17 mouse cellular contexts compared by ENCODE assay signal in the genomic region with DNA sequence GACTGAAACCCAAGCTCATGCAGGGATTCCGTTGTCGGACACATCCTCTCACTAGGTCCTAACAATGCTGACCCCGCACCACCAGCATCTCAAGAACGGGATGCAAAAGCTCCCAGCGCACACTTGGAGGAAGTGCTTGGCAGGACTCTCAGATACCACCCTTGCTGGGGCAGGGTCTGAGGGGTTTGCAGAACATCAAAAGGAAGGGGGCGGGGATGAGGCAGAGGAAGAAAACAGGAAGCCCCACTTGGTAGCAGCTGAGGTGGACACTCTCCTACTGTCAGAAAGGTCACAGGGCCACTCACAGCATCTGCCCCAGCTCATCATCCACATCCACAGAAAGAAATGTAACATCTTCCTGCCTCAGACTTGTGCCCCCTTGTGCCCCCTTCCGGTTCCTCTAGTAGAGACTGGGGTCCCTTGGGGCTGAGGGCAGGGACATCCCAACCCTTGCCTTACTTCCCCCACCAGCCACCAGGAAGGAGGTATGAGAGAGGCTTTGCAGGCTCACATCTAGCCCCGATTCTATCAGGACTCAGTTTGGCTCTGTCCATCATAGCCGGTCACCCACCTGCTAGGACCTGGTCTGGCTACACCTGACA. TPM values are rescaled to one million over a fixed set of nuclear protein-coding genes. Genes with fewer than 3 reads are reported as not detected.
DNase-seq lines count a peak whose midpoint lies in the region; ATAC-seq and TF ChIP-seq lines count a peak whose summit lies in the region.
"Had no signal": no experiment of that assay in that cellular context is flagged by ENCODE, and none has a peak within 500 bp of the region (broad histone marks: within the 10 kb centered on the region; RNA-seq: fewer than 3 reads in every experiment).

No protein-coding gene starts in this region.

- H3K9me3 ChIP-seq in kidney, embryonic 16.5 days (ENCODE audit: low read length) = no peaks in the 10 kb centered on the region
- no peaks in the 10 kb centered on the region for H3K9me3 ChIP-seq in lung, embryonic 15.5 days
- no peaks in the 10 kb centered on the region for H3K9me3 ChIP-seq in lung, postnatal 0 days (ENCODE audit: low read length)
- H3K9me3 ChIP-seq: embryonic facial prominence, embryonic 12.5 days; hindbrain, embryonic 12.5 days; megakaryocyte, embryonic 14.5 days; neural tube, embryonic 12.5 days had no signal

- no peak overlapping the region for H3K4me2 ChIP-seq in kidney, embryonic 16.5 days (replicated peaks; ENCODE audit: low read depth, low read length)
- no peak overlapping the region for H3K4me2 ChIP-seq in lung, embryonic 15.5 days
- no peak overlapping the region for H3K4me2 ChIP-seq in lung, postnatal 0 days (replicated peaks; ENCODE audit: low read depth, low read length)
- H3K4me2 ChIP-seq: embryonic facial prominence, embryonic 12.5 days; hindbrain, embryonic 12.5 days; neural tube, embryonic 12.5 days had no signal

- DNase-seq in kidney, adult 2 months = peak; percentile 67
- DNase-seq in lung, postnatal 0 days (ENCODE audit: low spot score) = no peak
- peak; percentile 74 for DNase-seq in splenic B cell, adult 2 months (ENCODE audit: low read depth, low spot score)
- no peak for DNase-seq in adrenal gland, postnatal 14 days
- DNase-seq: cerebellum, postnatal 36 days; gastrocnemius, postnatal 25 days; lung, adult 2 months; thymus, adult 2 months had no signal

- H3K27ac ChIP-seq in kidney, adult 2 months (ENCODE audit: insufficient read depth, low read depth, low read length) = peak overlapping the region; percentile 14; the same call in 1 of the 2 replicates
- no peak overlapping the region for H3K27ac ChIP-seq in kidney, embryonic 16.5 days (ENCODE audit: low read length)
- H3K27ac ChIP-seq in lung, embryonic 15.5 days = 0 out of 2 replicates have a peak overlapping the region, but pooled peaks have one; percentile 11
- no peak overlapping the region for H3K27ac ChIP-seq in lung, postnatal 0 days (ENCODE audit: low read length)
- 0 out of 2 replicates have a peak overlapping the region, but pooled peaks have one; percentile 12 for H3K27ac ChIP-seq in cortical plate, adult 2 months (ENCODE audit: insufficient read depth, low read length)
- H3K27ac ChIP-seq: embryonic facial prominence, embryonic 12.5 days; hindbrain, embryonic 12.5 days; neural tube, embryonic 12.5 days had no signal

- peaks cover 57% of the 10 kb centered on the region for H3K4me1 ChIP-seq in kidney, adult 2 months (ENCODE audit: control insufficient read depth, insufficient read depth, low read length)
- peaks cover 64% of the 10 kb centered on the region for H3K4me1 ChIP-seq in kidney, embryonic 16.5 days (ENCODE audit: insufficient read depth, low read length)
- peaks cover 43% of the 10 kb centered on the region for H3K4me1 ChIP-seq in lung, embryonic 15.5 days
- H3K4me1 ChIP-seq in lung, postnatal 0 days (ENCODE audit: insufficient read depth, low read depth, low read length) = peaks cover 36% of the 10 kb centered on the region
- H3K4me1 ChIP-seq in cortical plate, adult 2 months (ENCODE audit: control insufficient read depth, insufficient read depth, low read length) = peaks cover 12% of the 10 kb centered on the region

- H3K27me3 ChIP-seq in kidney, adult 2 months (replicated peaks; ENCODE audit: control insufficient read depth, insufficient read depth, low read length) = no peaks in the 10 kb centered on the region
- H3K27me3 ChIP-seq in kidney, embryonic 16.5 days (ENCODE audit: insufficient read depth, low read length) = no peaks in the 10 kb centered on the region
- peaks cover 91% of the 10 kb centered on the region for H3K27me3 ChIP-seq in lung, embryonic 15.5 days
- peaks cover 52% of the 10 kb centered on the region for H3K27me3 ChIP-seq in lung, postnatal 0 days (replicated peaks; ENCODE audit: insufficient read depth, low read length)
- H3K27me3 ChIP-seq in splenic B cell, adult 2 months (ENCODE audit: control insufficient read depth, insufficient read depth, low read length, poor library complexity, severe bottlenecking) = no peaks in the 10 kb centered on the region
- H3K27me3 ChIP-seq: embryonic facial prominence, embryonic 12.5 days; hindbrain, embryonic 12.5 days; neural tube, embryonic 12.5 days had no signal

- H3K36me3 ChIP-seq in kidney, adult 2 months (ENCODE audit: control insufficient read depth, insufficient read depth, low read length) = no peaks in the 10 kb centered on the region; the same call in 1 of the 2 replicates
- H3K36me3 ChIP-seq in kidney, embryonic 16.5 days (ENCODE audit: insufficient read depth, low read length) = no peaks in the 10 kb centered on the region; the same call in 1 of the 2 replicates
- H3K36me3 ChIP-seq in lung, embryonic 15.5 days = no peaks in the 10 kb centered on the region
- no peaks in the 10 kb centered on the region for H3K36me3 ChIP-seq in lung, postnatal 0 days (ENCODE audit: insufficient read depth, low read length)
- H3K36me3 ChIP-seq in splenic B cell, adult 2 months (ENCODE audit: control insufficient read depth, insufficient read depth, low read length, poor library complexity, severe bottlenecking) = peaks cover 29% of the 10 kb centered on the region

- TF ChIP-seq POLR2A in kidney, adult 2 months (IDR thresholded peaks at IDR 0.05; ENCODE audit: low read depth, low read length) = no peak
- no peak for TF ChIP-seq POLR2A in cortical plate, adult 2 months (IDR thresholded peaks at IDR 0.05; ENCODE audit: extremely low read depth, insufficient read depth, low read length)

- TF ChIP-seq CTCF in kidney, adult 2 months (conservative IDR thresholded peaks at IDR 0.05; ENCODE audit: insufficient read depth, insufficient read length, low read depth, low read length) = no peak
- TF ChIP-seq CTCF in lung, postnatal 0 days (IDR thresholded peaks at IDR 0.05) = no peak
- no peak for TF ChIP-seq CTCF in cortical plate, adult 2 months (IDR thresholded peaks at IDR 0.05; ENCODE audit: extremely low read depth, insufficient read depth, low read length)

- TF ChIP-seq EP300 in lung, postnatal 0 days (IDR thresholded peaks at IDR 0.05) = no peak

- no peak for ATAC-seq in kidney, embryonic 16.5 days (ENCODE audit: low FRiP score, low TSS enrichment)
- no peak for ATAC-seq in lung, embryonic 15.5 days (ENCODE audit: borderline replicate concordance, extremely low read depth, low FRiP score, low TSS enrichment)
- no peak for ATAC-seq in lung, postnatal 0 days
- ATAC-seq: CD4-positive, CD25-positive, alpha-beta regulatory T cell, adult 4 months; intestine, embryonic 16.5 days had no signal

- 82% methylated on average over 9 of the region's 9 CpGs for WGBS in kidney, adult 2 months
- 74% methylated on average over 9 of the region's 9 CpGs for WGBS in kidney, embryonic 16.5 days
- WGBS in lung, embryonic 15.5 days = 76% methylated on average over 9 of the region's 9 CpGs
- 65% methylated on average over 9 of the region's 9 CpGs for WGBS in lung, postnatal 0 days

- H3K4me3 ChIP-seq in kidney, adult 2 months (ENCODE audit: insufficient read depth, low read depth, low read length) = no peak overlapping the region
- H3K4me3 ChIP-seq in kidney, embryonic 16.5 days (ENCODE audit: low read length) = no peak overlapping the region
- no peak overlapping the region for H3K4me3 ChIP-seq in lung, embryonic 15.5 days
- no peak overlapping the region for H3K4me3 ChIP-seq in lung, postnatal 0 days (ENCODE audit: low read depth, low read length)
- H3K4me3 ChIP-seq in cortical plate, adult 2 months (ENCODE audit: insufficient read depth, low read length) = no peak overlapping the region
- H3K4me3 ChIP-seq: embryonic facial prominence, embryonic 12.5 days; hindbrain, embryonic 12.5 days; megakaryocyte, embryonic 14.5 days; neural tube, embryonic 12.5 days had no signal

- no peak overlapping the region for H3K9ac ChIP-seq in kidney, embryonic 16.5 days (replicated peaks; ENCODE audit: low read length)
- no peak overlapping the region for H3K9ac ChIP-seq in lung, embryonic 15.5 days
- H3K9ac ChIP-seq in lung, postnatal 0 days (replicated peaks; ENCODE audit: low read depth) = no peak overlapping the region
- H3K9ac ChIP-seq: embryonic facial prominence, embryonic 12.5 days; hindbrain, embryonic 12.5 days; neural tube, embryonic 12.5 days had no signal

RNA-seq across cellular contexts. Expression of gene Sh3bp5, which starts 25.7 kb away (rescaled TPM):
- 33.4 and 43.4 TPM in 2 replicates for polyA plus RNA-seq in kidney, adult 2 months (2012; rRNA removed)
- 34.1 and 39.0 TPM in 2 replicates for polyA plus RNA-seq in kidney, embryonic 16.5 days (2015; fragmentation: Nextera tagmentation; extraction: Ambion mirVana)
- 25.4 and 26.4 TPM in 2 replicates for polyA plus RNA-seq in lung, embryonic 15.5 days (2015; fragmentation: Nextera tagmentation; extraction: Ambion mirVana)
- polyA plus RNA-seq in lung, postnatal 0 days (2015; fragmentation: Nextera tagmentation; extraction: Ambion mirVana) = 37.9 and 38.4 TPM in 2 replicates
- 43.8 and 55.2 TPM in 2 replicates for polyA plus RNA-seq in cortical plate, adult 2 months (2012; rRNA removed)
- total RNA-seq in adrenal gland, postnatal 14 days (2021) = 123 and 142 TPM in 2 replicates

Comparison
In these comparisons a context has a peak if more than half of its experiments do, and no peak if none do; other contexts are left out.
1. H3K27ac ChIP-seq: peak in kidney, adult 2 months (single experiment), lung, embryonic 15.5 days (single experiment) and cortical plate, adult 2 months (single experiment); none in kidney, embryonic 16.5 days (single experiment) and lung, postnatal 0 days (single experiment).
2. DNase-seq: peak in kidney, adult 2 months (single experiment) and splenic B cell, adult 2 months (single experiment); none in lung, postnatal 0 days (single experiment) and adrenal gland, postnatal 14 days (single experiment).